34 mouse cellular contexts compared by ENCODE assay signal in genomic region chr11:29595217-29595616, GRCm38 (mm10). TPM values are rescaled to one million over a fixed set of nuclear protein-coding genes. Genes with fewer than 3 reads are reported as not detected.
DNase-seq lines count a peak whose midpoint lies in the region; ATAC-seq and TF ChIP-seq lines count a peak whose summit lies in the region.
"Had no signal": no experiment of that assay in that cellular context is flagged by ENCODE, and none has a peak within 500 bp of the region (broad histone marks: within the 10 kb centered on the region; RNA-seq: fewer than 3 reads in every experiment).

No protein-coding gene starts in this region.

- H3K27ac ChIP-seq in forebrain, postnatal 0 days (ENCODE audit: low read depth, low read length), result no peak overlapping the region
- H3K27ac ChIP-seq in forebrain, embryonic 15.5 days (replicated peaks), result no peak overlapping the region
- H3K27ac ChIP-seq in midbrain, postnatal 0 days (ENCODE audit: low read depth, low read length), result no peak overlapping the region
- H3K27ac ChIP-seq in midbrain, embryonic 15.5 days, result no peak overlapping the region
- H3K27ac ChIP-seq: embryonic facial prominence, embryonic 10.5 days; embryonic facial prominence, embryonic 15.5 days; heart, embryonic 10.5 days; heart, embryonic 15.5 days; hindbrain, postnatal 0 days; liver, embryonic 15.5 days; lung, embryonic 15.5 days; macrophage; neural tube, embryonic 13.5 days; stomach, postnatal 0 days had no signal

- peak; percentile 34 for DNase-seq in forebrain, postnatal 0 days
- peak; percentile 8 for DNase-seq in midbrain, postnatal 0 days (ENCODE audit: low spot score)
- peak; percentile 33 for DNase-seq in brain, adult 2 months (ENCODE audit: low read depth, low spot score)
- DNase-seq in urinary bladder, postnatal 36 days (ENCODE audit: low spot score in 2 of 2), result no peak
- DNase-seq in layer of hippocampus, postnatal 25 days (ENCODE audit: extremely low spot score in 1 of 2, low spot score in 1 of 2), result no peak
- DNase-seq: adrenal gland, postnatal 25 days; B cell, adult 2 months; cerebellum, adult 8-10 months; cerebellum, postnatal 25 days; gastrocnemius, postnatal 25 days; heart, adult 11 months; kidney, adult 9 months; kidney, postnatal 14 days; layer of hippocampus, adult 9-11 months; liver; right cerebral cortex, postnatal 4 days; thymus, adult 18-20 months; thymus, postnatal 25 days had no signal

- no peaks in the 10 kb centered on the region for H3K36me3 ChIP-seq in forebrain, postnatal 0 days (ENCODE audit: insufficient read depth)
- H3K36me3 ChIP-seq in forebrain, embryonic 15.5 days, result no peaks in the 10 kb centered on the region
- no peaks in the 10 kb centered on the region for H3K36me3 ChIP-seq in midbrain, postnatal 0 days (ENCODE audit: insufficient read depth, low read length)
- no peaks in the 10 kb centered on the region for H3K36me3 ChIP-seq in midbrain, embryonic 15.5 days (replicated peaks)
- H3K36me3 ChIP-seq: embryonic facial prominence, embryonic 10.5 days; embryonic facial prominence, embryonic 15.5 days; heart, embryonic 10.5 days; heart, embryonic 15.5 days; liver, embryonic 15.5 days; lung, embryonic 15.5 days; neural tube, embryonic 13.5 days had no signal

- H3K27me3 ChIP-seq in forebrain, postnatal 0 days (ENCODE audit: insufficient read depth, low read length), result no peaks in the 10 kb centered on the region
- H3K27me3 ChIP-seq in forebrain, embryonic 15.5 days, result no peaks in the 10 kb centered on the region
- H3K27me3 ChIP-seq in midbrain, postnatal 0 days (ENCODE audit: insufficient read depth, low read length), result no peaks in the 10 kb centered on the region
- no peaks in the 10 kb centered on the region for H3K27me3 ChIP-seq in midbrain, embryonic 15.5 days (replicated peaks)
- H3K27me3 ChIP-seq: embryonic facial prominence, embryonic 15.5 days; heart, embryonic 15.5 days; liver, embryonic 15.5 days; lung, embryonic 15.5 days; neural tube, embryonic 13.5 days had no signal

- H3K9ac ChIP-seq in forebrain, postnatal 0 days, result no peak overlapping the region
- no peak overlapping the region for H3K9ac ChIP-seq in forebrain, embryonic 15.5 days (replicated peaks)
- no peak overlapping the region for H3K9ac ChIP-seq in midbrain, postnatal 0 days (replicated peaks; ENCODE audit: low read length, poor library complexity, severe bottlenecking)
- no peak overlapping the region for H3K9ac ChIP-seq in midbrain, embryonic 15.5 days
- H3K9ac ChIP-seq: embryonic facial prominence, embryonic 15.5 days; heart, embryonic 15.5 days; liver, embryonic 15.5 days; lung, embryonic 15.5 days; neural tube, embryonic 13.5 days had no signal

- H3K4me1 ChIP-seq in forebrain, postnatal 0 days (ENCODE audit: insufficient read depth), result no peaks in the 10 kb centered on the region
- no peaks in the 10 kb centered on the region for H3K4me1 ChIP-seq in forebrain, embryonic 15.5 days
- no peaks in the 10 kb centered on the region for H3K4me1 ChIP-seq in midbrain, postnatal 0 days (ENCODE audit: insufficient read depth, low read length)
- H3K4me1 ChIP-seq in midbrain, embryonic 15.5 days, result no peaks in the 10 kb centered on the region
- H3K4me1 ChIP-seq: embryonic facial prominence, embryonic 10.5 days; embryonic facial prominence, embryonic 15.5 days; heart, embryonic 10.5 days; heart, embryonic 15.5 days; liver, embryonic 15.5 days; lung, embryonic 15.5 days; neural tube, embryonic 13.5 days had no signal

- no peak overlapping the region for H3K4me2 ChIP-seq in forebrain, postnatal 0 days (ENCODE audit: low read depth)
- no peak overlapping the region for H3K4me2 ChIP-seq in forebrain, embryonic 15.5 days (replicated peaks)
- H3K4me2 ChIP-seq in midbrain, postnatal 0 days (ENCODE audit: low read depth, low read length, poor library complexity, severe bottlenecking), result no peak overlapping the region
- no peak overlapping the region for H3K4me2 ChIP-seq in midbrain, embryonic 15.5 days
- H3K4me2 ChIP-seq: embryonic facial prominence, embryonic 15.5 days; heart, embryonic 15.5 days; liver, embryonic 15.5 days; lung, embryonic 15.5 days; neural tube, embryonic 13.5 days had no signal

- H3K9me3 ChIP-seq in forebrain, postnatal 0 days (ENCODE audit: low read length), result no peaks in the 10 kb centered on the region
- H3K9me3 ChIP-seq in forebrain, embryonic 15.5 days, result no peaks in the 10 kb centered on the region
- H3K9me3 ChIP-seq in midbrain, postnatal 0 days (ENCODE audit: low read length), result no peaks in the 10 kb centered on the region
- no peaks in the 10 kb centered on the region for H3K9me3 ChIP-seq in midbrain, embryonic 15.5 days
- H3K9me3 ChIP-seq: embryonic facial prominence, embryonic 10.5 days; embryonic facial prominence, embryonic 15.5 days; heart, embryonic 10.5 days; heart, embryonic 15.5 days; liver, embryonic 15.5 days; lung, embryonic 15.5 days; neural tube, embryonic 13.5 days had no signal

- ATAC-seq in forebrain, postnatal 0 days, result peak; percentile 85
- no peak for ATAC-seq in forebrain, embryonic 15.5 days (replicated peaks)
- ATAC-seq in midbrain, postnatal 0 days (ENCODE audit: low FRiP score), result no peak
- ATAC-seq in midbrain, embryonic 15.5 days (replicated peaks), result no peak
- ATAC-seq: hindbrain, postnatal 0 days; intestine, postnatal 0 days had no signal

- TF ChIP-seq CTCF in forebrain, postnatal 0 days (IDR thresholded peaks at IDR 0.05; ENCODE audit: low read depth), result no peak
- no peak for TF ChIP-seq CTCF in midbrain, postnatal 0 days (IDR thresholded peaks at IDR 0.05)

- H3K4me3 ChIP-seq in forebrain, postnatal 0 days (ENCODE audit: low read depth, low read length), result no peak overlapping the region
- no peak overlapping the region for H3K4me3 ChIP-seq in forebrain, embryonic 15.5 days
- H3K4me3 ChIP-seq in midbrain, postnatal 0 days (ENCODE audit: low read depth, low read length), result no peak overlapping the region
- H3K4me3 ChIP-seq in midbrain, embryonic 15.5 days, result no peak overlapping the region
- H3K4me3 ChIP-seq: embryonic facial prominence, embryonic 10.5 days; embryonic facial prominence, embryonic 15.5 days; heart, embryonic 10.5 days; heart, embryonic 15.5 days; liver, embryonic 15.5 days; lung, embryonic 15.5 days; neural tube, embryonic 13.5 days had no signal

RNA-seq across cellular contexts. Expression of gene Rps27a, which starts 47.3 kb away (rescaled TPM):
- total RNA-seq in forebrain, postnatal 0 days (2014; rRNA removed), result 847 and 1,128 TPM in 2 replicates
- 599 and 871 TPM in 2 replicates for polyA plus RNA-seq in forebrain, postnatal 0 days (2015; fragmentation: Nextera tagmentation; extraction: Ambion mirVana)
- polyA plus RNA-seq in forebrain, embryonic 15.5 days (2015; fragmentation: Nextera tagmentation; extraction: Ambion mirVana), result 649 and 656 TPM in 2 replicates
- 314 and 575 TPM in 2 replicates for total RNA-seq in midbrain, postnatal 0 days (2014; rRNA removed)
- polyA plus RNA-seq in midbrain, postnatal 0 days (2015; fragmentation: Nextera tagmentation; extraction: Ambion mirVana), result 518 and 553 TPM in 2 replicates
- 452 and 494 TPM in 2 replicates for polyA plus RNA-seq in midbrain, embryonic 15.5 days (2015; fragmentation: Nextera tagmentation; extraction: Ambion mirVana)
- 100 to 1,000 TPM; 414 to 516 TPM for total RNA-seq in layer of hippocampus, postnatal 25 days (2021)

RNA-seq across cellular contexts. Expression of gene Clhc1, which starts 47.5 kb away (rescaled TPM):
- total RNA-seq in forebrain, postnatal 0 days (2014; rRNA removed), result not detected in 2 replicates
- 0.16 TPM in 1 of 2 replicates, not detected in the other for polyA plus RNA-seq in forebrain, postnatal 0 days (2015; fragmentation: Nextera tagmentation; extraction: Ambion mirVana)
- 0.08 TPM in 1 of 2 replicates, not detected in the other for polyA plus RNA-seq in forebrain, embryonic 15.5 days (2015; fragmentation: Nextera tagmentation; extraction: Ambion mirVana)
- 1.2 TPM in 1 of 2 replicates, not detected in the other for total RNA-seq in midbrain, postnatal 0 days (2014; rRNA removed)
- polyA plus RNA-seq in midbrain, postnatal 0 days (2015; fragmentation: Nextera tagmentation; extraction: Ambion mirVana), result 0.15 TPM in 1 of 2 replicates, not detected in the other
- 0.19 TPM in 1 of 2 replicates, not detected in the other for polyA plus RNA-seq in midbrain, embryonic 15.5 days (2015; fragmentation: Nextera tagmentation; extraction: Ambion mirVana)
- total RNA-seq in layer of hippocampus, postnatal 25 days (2021), result under 1 TPM in 1 of 2 experiments, not detected in 1; 0.19 TPM
- total RNA-seq: gastrocnemius, adult 18-20 months; gastrocnemius, postnatal 25 days; heart, postnatal 25 days; hindbrain, postnatal 0 days had no signal
- polyA plus RNA-seq: intestine, postnatal 0 days; spleen, adult 2 months; stomach, postnatal 0 days had no signal

Comparison
In these comparisons a context has a peak if more than half of its experiments do, and no peak if none do; other contexts are left out.
1. DNase-seq: peak in forebrain, postnatal 0 days (single experiment), midbrain, postnatal 0 days (single experiment) and brain, adult 2 months (single experiment); none in urinary bladder, postnatal 36 days (0 of 2) and layer of hippocampus, postnatal 25 days (0 of 2).